Mouse (Mus musculus) embryonic facial prominence, embryonic 12.5 days (tissue): ENCODE data around the gene Sh3tc1. TPM values are rescaled to one million over a fixed set of nuclear protein-coding genes. Genes with fewer than 3 reads are reported as not detected.

Experiments
- ATAC-seq: fragments of 200-750 bp; cut with Nextera tagmentation; 2 replicates; pipeline ENCODE4 v1.8.0; 2017; ENCODE audit not compliant: insufficient number of reproducible peaks, insufficient read depth, low FRiP score, low TSS enrichment
- H3K27ac ChIP-seq: fragments of 300-500 bp; sonication (generic); 2 replicates; pipeline ENCODE4 v1.5.1; 2016; ENCODE audit warnings: mild to moderate bottlenecking
- H3K27me3 ChIP-seq: fragments of 300-500 bp; sonication (generic); 2 replicates; pipeline ENCODE4 v1.6.1; 2016; ENCODE audit warnings: mild to moderate bottlenecking, moderate library complexity
- H3K36me3 ChIP-seq: fragments of 300-500 bp; sonication (generic); 2 replicates; pipeline ENCODE4 v1.6.1; 2016; ENCODE audit warnings: mild to moderate bottlenecking
- H3K4me1 ChIP-seq: fragments of 300-500 bp; sonication (generic); 2 replicates; pipeline ENCODE4 v1.6.1; 2016
- H3K4me2 ChIP-seq: fragments of 300-500 bp; sonication (generic); replicated peaks from 2 replicates; pipeline ENCODE4 v1.6.1; 2016; ENCODE audit warnings: mild to moderate bottlenecking, moderate library complexity
- H3K4me3 ChIP-seq: fragments of 300-500 bp; sonication (generic); 2 replicates; pipeline ENCODE4 v1.5.1; 2016; ENCODE audit warnings: mild to moderate bottlenecking
- H3K9ac ChIP-seq: fragments of 300-500 bp; sonication (generic); 2 replicates; pipeline ENCODE4 v1.6.1; 2016; ENCODE audit warnings: mild to moderate bottlenecking, moderate library complexity
- H3K9me3 ChIP-seq: fragments of 300-500 bp; sonication (generic); 2 replicates; pipeline ENCODE4 v1.6.1; 2016; ENCODE audit warnings: mild to moderate bottlenecking, moderate library complexity
- WGBS: fragments of 180-500 bp; shearing (Covaris S2); methylation state at CpG from one replicate; pipeline ENCODE4 v1.1.7; 2016; 5-methylcytosine and 5-hydroxymethylcytosine counted together
- polyA plus RNA-seq: library from polyadenylated mRNA; unstranded; fragments of >200 nt; fragmentation: Nextera tagmentation; extraction: Ambion mirVana; gene quantifications from 2 replicates; pipeline ENCODE4 v1.2.1, GENCODE M21; 2016

The Sh3tc1 gene
- polyA plus RNA-seq, 1 experiment from 2014 or later, result 5.4 TPM

DNA sequence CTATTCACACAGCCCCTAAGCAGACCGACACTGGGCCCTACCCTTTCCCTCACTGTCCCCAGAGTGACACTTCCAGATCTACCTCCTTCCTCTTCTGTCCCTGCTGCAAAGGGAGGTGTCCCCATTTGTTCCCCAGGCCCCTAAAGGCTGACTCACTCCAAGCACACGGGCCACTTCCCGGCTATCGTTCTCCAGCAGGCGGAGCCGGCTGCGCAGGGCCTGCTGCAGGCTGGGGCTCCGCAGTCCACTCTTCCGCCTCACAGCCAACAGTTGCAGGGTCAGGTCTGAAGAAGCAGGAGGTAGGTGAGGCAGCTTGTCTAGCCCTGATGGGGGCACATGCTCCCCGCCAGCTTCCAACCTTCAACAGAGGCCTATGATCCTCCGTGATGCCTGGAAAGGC, 21.0 kb downstream of the Sh3tc1 start:
- H3K9me3 ChIP-seq, result no peaks in the 10 kb centered on the region
- no peak overlapping the region for H3K4me2 ChIP-seq
- no peaks in the 10 kb centered on the region for H3K4me1 ChIP-seq
- no peak overlapping the region for H3K27ac ChIP-seq
- H3K27me3 ChIP-seq, result no peaks in the 10 kb centered on the region
- no peak for ATAC-seq
- no peaks in the 10 kb centered on the region for H3K36me3 ChIP-seq
- 81% methylated on average over 11 of the region's 11 CpGs for WGBS
- no peak overlapping the region for H3K9ac ChIP-seq
- H3K4me3 ChIP-seq, result no peak overlapping the region

DNA sequence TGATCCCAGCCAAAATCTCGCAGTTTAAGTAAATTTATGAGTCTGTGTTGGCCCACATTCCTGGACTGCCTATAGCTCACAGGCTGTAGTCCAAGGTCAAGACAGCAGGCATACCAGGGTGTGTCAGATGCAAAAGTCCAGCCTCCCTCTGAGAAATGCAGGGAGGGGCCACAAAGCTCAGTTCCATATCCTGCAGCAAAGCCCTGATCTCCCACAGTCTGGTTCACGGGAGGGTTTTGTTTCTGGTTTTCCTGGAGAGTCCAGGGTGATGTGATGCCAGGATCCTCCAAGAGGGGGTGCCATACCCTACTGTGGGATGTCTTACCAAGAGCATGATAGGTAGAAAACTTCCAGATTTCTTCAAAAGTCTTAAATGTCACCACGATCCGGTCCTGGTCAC, 21.8 kb downstream of the Sh3tc1 start:
- Histone ChIP-seq H3K36me3 (no peaks in the 10 kb centered on the region), H3K4me1 (0 out of 2 replicates have a peak, but pooled peaks cover 4% of the 10 kb centered on the region)
- WGBS, result 52% methylated on average over 4 of the region's 4 CpGs

DNA sequence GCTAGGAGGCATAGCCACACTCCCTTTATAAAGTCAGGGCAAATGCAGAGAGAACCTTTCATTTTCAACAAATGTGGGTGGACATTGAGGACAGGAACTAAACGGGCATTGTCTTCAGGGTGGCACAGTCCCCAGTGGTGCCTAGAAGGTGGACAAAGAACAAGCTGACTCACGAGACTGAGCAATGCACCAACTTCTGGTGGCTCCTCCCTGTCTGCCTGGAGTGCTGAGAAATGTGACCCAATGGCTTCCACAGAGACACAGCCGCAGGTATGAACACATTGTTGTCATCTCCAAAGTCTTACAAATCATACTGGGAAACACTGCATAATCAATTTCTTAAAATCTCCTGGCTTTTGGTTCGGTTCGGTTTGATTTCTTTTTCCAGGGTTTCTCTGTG, 22.3 kb downstream of the Sh3tc1 start:
- 0 out of 2 replicates have a peak, but pooled peaks cover 4% of the 10 kb centered on the region for H3K4me1 ChIP-seq
- no peak for ATAC-seq
- 76% methylated on average over 5 of the region's 5 CpGs for WGBS
- H3K9ac ChIP-seq, result no peak overlapping the region
- H3K4me2 ChIP-seq, result no peak overlapping the region
- no peaks in the 10 kb centered on the region for H3K27me3 ChIP-seq
- H3K9me3 ChIP-seq, result no peaks in the 10 kb centered on the region
- H3K4me3 ChIP-seq, result no peak overlapping the region
- H3K36me3 ChIP-seq, result no peaks in the 10 kb centered on the region
- H3K27ac ChIP-seq, result no peak overlapping the region

More for the DNA sequence above, 21.8 kb downstream of the Sh3tc1 start:
- no peaks in the 10 kb centered on the region for H3K9me3 ChIP-seq
- no peak overlapping the region for H3K9ac ChIP-seq
- H3K27ac ChIP-seq, result no peak overlapping the region
- no peak for ATAC-seq
- no peak overlapping the region for H3K4me3 ChIP-seq
- no peak overlapping the region for H3K4me2 ChIP-seq
- no peaks in the 10 kb centered on the region for H3K27me3 ChIP-seq

DNA sequence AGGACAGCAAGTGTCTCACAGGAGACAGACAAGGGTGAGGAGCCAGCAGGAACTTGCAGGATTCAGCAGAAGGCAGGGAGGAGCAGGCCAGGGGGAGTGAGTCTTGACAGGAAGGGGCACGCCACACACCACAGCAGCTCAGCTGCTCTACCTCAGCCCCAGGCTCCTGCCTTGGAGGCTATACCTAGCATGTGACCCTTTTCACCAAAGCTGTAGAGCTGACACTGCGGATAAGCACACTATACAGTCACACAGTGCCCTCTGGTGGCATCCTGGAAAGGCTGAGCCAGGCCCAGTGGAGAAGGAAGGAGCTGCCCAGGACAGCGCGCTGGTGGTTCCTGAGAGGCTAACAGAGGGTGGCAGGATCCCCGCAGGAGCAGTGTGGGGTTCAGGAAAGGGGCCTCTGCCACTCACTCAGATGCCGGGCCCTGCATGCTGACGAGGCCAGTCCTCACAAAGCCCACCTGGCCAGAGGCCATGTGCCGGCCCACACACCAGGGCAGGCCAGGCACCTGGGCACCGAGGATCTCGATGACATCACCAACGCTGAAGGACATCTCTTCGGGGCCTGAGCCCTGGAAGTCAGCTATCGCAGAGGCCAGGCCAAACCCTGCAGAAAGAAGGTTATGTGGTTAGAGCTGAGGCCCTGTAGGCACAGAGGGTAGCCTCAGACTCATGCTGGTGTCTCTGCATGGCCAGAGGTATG, 26.0 kb downstream of the Sh3tc1 start:
- Histone ChIP-seq H3K36me3 (no peaks in the 10 kb centered on the region), H3K4me1 (0 out of 2 replicates have a peak, but pooled peaks cover 4% of the 10 kb centered on the region), H3K4me3 (no peak overlapping the region), H3K27ac (no peak overlapping the region), H3K9ac (no peak overlapping the region), H3K4me2 (no peak overlapping the region), H3K9me3 (no peaks in the 10 kb centered on the region), H3K27me3 (no peaks in the 10 kb centered on the region)
- peak; percentile 87 for ATAC-seq
- 54% methylated on average over 13 of the region's 13 CpGs for WGBS

DNA sequence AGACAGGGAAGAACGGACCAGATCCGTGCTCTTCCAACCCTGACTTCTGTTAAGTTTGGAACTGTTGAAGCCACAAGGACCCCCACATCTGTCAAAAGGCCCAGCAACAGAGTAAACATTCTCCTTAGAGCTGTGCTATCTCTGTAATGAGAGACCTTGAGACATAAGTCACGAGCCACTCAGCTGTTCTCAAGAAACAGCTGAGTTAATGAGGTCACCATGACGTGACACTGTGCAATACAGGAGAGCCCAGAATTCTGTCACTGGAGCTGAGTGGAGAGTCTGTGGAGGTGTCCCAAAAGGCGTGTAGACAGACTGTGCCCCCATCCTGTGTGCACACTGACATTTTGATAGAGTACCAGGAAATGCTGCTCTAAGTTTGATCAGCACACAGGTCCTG, 27.3 kb downstream of the Sh3tc1 start:
- no peak for ATAC-seq

DNA sequence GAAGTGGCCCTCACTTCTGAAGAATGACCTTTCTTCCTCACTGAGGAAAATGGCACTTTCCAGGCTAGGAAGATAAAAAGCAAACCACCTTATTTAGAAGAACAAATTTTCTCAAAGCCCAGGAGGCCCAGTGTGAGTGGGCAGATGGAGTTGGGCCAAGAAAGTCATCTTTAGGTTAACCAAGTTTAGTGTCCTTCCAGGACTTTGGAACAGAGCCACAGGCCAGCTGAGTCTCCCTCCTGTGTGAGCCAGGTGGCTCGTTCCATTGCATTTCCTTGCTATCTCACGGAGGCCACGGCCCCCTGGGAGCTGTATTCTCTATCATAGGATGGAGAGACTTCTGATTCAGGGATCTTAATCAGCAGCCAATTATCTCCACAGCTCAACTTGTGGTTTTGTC, 28.9 kb downstream of the Sh3tc1 start:
- Histone ChIP-seq H3K4me2 (no peak overlapping the region), H3K9ac (no peak overlapping the region), H3K27ac (no peak overlapping the region), H3K36me3 (no peaks in the 10 kb centered on the region), H3K4me1 (0 out of 2 replicates have a peak, but pooled peaks cover 4% of the 10 kb centered on the region), H3K4me3 (no peak overlapping the region), H3K9me3 (no peaks in the 10 kb centered on the region), H3K27me3 (no peaks in the 10 kb centered on the region)
- 74% methylated on average over 3 of the region's 3 CpGs for WGBS
- ATAC-seq, result no peak

More for the DNA sequence above, 27.3 kb downstream of the Sh3tc1 start:
- Histone ChIP-seq H3K27ac (no peak overlapping the region), H3K27me3 (no peaks in the 10 kb centered on the region), H3K4me3 (no peak overlapping the region), H3K9me3 (no peaks in the 10 kb centered on the region), H3K9ac (no peak overlapping the region), H3K4me1 (0 out of 2 replicates have a peak, but pooled peaks cover 4% of the 10 kb centered on the region), H3K4me2 (no peak overlapping the region), H3K36me3 (no peaks in the 10 kb centered on the region)
- WGBS, result 69% methylated on average over 5 of the region's 5 CpGs

DNA sequence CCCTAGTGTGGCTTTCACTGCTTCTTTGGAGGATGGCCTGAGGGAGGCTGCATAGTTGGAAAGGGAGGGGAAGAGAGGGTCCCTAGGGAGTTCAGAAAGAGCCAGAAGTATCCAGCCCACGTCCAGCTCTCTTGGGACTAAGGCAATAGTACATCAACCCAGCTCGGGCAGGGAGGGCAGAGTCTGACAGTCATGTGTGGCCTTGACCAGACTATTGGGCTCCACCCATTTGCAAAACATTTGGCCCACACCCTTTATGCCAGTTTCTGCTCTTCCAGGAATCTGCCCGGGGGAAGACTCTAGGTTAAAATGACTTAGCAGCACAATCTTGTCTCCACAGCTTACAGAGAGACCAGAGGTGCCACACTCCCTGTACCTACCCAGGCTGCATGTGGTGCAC, 29.3 kb downstream of the Sh3tc1 start:
- no peak overlapping the region for H3K27ac ChIP-seq
- no peaks in the 10 kb centered on the region for H3K27me3 ChIP-seq
- H3K4me2 ChIP-seq, result no peak overlapping the region
- H3K4me1 ChIP-seq, result 0 out of 2 replicates have a peak, but pooled peaks cover 4% of the 10 kb centered on the region
- ATAC-seq, result no peak
- no peak overlapping the region for H3K4me3 ChIP-seq
- WGBS, result 55% methylated on average over 3 of the region's 3 CpGs
- H3K9ac ChIP-seq, result no peak overlapping the region
- no peaks in the 10 kb centered on the region for H3K9me3 ChIP-seq
- H3K36me3 ChIP-seq, result no peaks in the 10 kb centered on the region

DNA sequence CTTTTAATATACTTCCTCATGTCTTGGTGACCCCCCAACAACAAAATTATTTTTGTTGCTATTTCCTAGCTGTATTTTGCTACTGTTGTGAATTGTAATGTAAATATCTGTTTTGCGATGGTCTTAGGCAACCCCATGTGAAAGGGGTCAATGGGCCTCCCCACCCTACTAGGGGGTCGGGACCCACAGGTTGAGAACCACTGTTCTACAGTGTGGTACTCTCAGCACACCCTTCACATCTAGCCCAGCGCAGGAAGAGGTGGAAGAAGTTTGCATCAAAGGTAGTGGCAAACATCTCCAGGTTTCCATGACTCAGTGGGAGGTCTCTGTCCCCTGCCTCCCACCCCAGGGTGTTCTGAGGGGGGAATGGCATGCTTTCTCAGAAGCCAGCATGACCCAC, 34.4 kb downstream of the Sh3tc1 start:
- H3K27ac ChIP-seq, result no peak overlapping the region
- H3K4me2 ChIP-seq, result no peak overlapping the region
- 91% methylated on average over 3 of the region's 3 CpGs for WGBS

DNA sequence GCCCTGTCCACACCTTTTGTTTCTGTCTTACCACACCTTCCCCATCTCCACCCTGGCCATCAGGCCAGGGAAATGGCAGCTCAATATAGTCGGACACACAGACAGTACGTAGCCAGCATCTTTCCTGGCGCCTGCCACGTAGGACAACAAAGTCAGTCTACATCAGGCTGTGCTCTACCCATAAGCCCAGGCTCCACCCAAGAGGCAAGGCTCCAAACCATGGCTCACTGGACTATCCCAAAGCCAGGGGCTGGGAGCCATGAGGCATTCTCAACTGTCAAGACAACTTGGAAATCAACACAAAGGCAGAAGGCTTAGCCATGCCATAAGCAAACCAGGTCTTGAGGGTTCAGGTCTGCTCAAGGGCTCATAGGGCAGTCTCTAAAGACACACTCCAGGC, 36.0 kb downstream of the Sh3tc1 start:
- Histone ChIP-seq H3K4me1 (no peaks in the 10 kb centered on the region), H3K36me3 (no peaks in the 10 kb centered on the region), H3K9me3 (no peaks in the 10 kb centered on the region), H3K4me2 (no peak overlapping the region), H3K4me3 (no peak overlapping the region), H3K9ac (no peak overlapping the region), H3K27ac (no peak overlapping the region), H3K27me3 (no peaks in the 10 kb centered on the region)
- WGBS, result 94% methylated on average over 4 of the region's 4 CpGs
- no peak for ATAC-seq

More for the DNA sequence above, 34.4 kb downstream of the Sh3tc1 start:
- no peak overlapping the region for H3K9ac ChIP-seq
- no peak for ATAC-seq
- no peaks in the 10 kb centered on the region for H3K9me3 ChIP-seq
- H3K36me3 ChIP-seq, result no peaks in the 10 kb centered on the region
- no peaks in the 10 kb centered on the region for H3K4me1 ChIP-seq
- no peaks in the 10 kb centered on the region for H3K27me3 ChIP-seq
- no peak overlapping the region for H3K4me3 ChIP-seq

DNA sequence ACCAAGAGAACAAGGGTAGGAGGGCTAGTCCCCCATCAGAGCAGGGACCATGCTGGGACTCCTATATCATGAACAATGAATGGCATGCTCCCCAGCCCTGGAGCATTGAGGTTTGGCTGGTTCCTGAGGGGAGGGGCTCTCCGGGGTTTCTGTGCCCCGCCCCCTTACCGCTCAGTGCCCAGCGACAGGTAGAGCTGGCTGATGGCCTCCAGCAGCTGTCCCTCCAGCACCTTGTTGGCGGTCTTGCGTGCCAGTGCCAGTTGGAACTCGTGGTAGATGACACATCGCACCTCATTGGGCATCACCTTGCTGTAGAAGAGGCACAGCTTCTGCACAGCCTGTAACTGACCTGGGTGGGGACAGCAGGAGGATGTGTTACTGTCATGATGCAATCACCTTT, 36.6 kb downstream of the Sh3tc1 start:
- Histone ChIP-seq H3K9ac (no peak overlapping the region), H3K4me2 (no peak overlapping the region), H3K27ac (no peak overlapping the region), H3K4me1 (no peaks in the 10 kb centered on the region), H3K27me3 (no peaks in the 10 kb centered on the region), H3K9me3 (no peaks in the 10 kb centered on the region), H3K4me3 (no peak overlapping the region), H3K36me3 (no peaks in the 10 kb centered on the region)
- no peak for ATAC-seq
- WGBS, result 87% methylated on average over 8 of the region's 8 CpGs

DNA sequence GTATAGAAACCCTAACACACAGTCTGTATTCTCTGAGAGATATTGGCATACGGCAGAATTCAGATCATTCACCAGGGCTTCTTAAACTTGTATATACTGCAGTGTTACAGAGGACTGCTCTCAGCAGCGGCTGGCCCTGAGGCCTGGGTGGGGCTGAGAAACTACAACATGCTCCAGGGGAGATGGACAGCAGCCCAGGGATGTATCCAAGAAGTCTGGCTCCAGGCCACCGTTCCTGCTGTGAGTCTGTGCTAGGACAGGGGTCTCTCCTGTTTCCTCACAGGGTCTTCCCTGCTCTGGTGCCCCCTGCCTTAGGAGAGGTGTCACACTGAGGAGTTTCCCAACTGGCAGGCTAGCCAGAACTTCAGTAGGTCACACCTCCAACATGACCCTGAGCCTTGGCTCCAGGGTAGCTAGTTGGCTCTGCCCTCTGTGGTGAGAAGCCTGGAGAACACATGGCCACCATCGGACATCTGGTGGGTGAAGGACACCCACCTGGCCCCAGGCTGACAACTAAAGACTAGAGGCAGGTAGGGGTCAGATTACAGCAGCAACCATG, 37.1 kb downstream of the Sh3tc1 start:
- no peak for ATAC-seq
- no peaks in the 10 kb centered on the region for H3K36me3 ChIP-seq
- WGBS, result 75% methylated on average over 4 of the region's 4 CpGs
- H3K27me3 ChIP-seq, result no peaks in the 10 kb centered on the region
- no peak overlapping the region for H3K9ac ChIP-seq
- no peak overlapping the region for H3K4me3 ChIP-seq
- no peaks in the 10 kb centered on the region for H3K4me1 ChIP-seq
- H3K9me3 ChIP-seq, result no peaks in the 10 kb centered on the region
- H3K27ac ChIP-seq, result no peak overlapping the region
- H3K4me2 ChIP-seq, result no peak overlapping the region

DNA sequence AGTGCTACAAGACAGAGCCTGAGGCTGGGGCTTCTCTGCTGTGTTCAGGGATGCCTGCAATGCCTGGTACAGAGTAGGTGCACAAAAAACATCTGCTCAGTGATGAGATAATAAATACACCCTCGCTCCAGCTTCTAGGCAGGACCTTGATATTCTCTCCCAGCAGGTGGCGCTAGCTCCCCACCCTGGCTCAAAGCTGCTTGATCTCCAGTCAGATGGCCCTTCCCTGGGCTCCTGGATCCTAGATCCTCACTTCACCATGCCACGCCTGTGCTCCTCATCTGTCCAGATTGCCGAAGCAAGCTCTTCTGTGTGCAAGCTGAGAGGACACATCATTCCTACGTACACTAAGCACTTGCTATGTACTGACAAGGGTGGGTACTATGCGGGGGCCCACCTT, 38.7 kb downstream of the Sh3tc1 start:
- Histone ChIP-seq H3K9ac (no peak overlapping the region), H3K36me3 (no peaks in the 10 kb centered on the region), H3K27ac (no peak overlapping the region), H3K9me3 (no peaks in the 10 kb centered on the region), H3K4me1 (no peaks in the 10 kb centered on the region), H3K4me3 (no peak overlapping the region), H3K4me2 (no peak overlapping the region), H3K27me3 (no peaks in the 10 kb centered on the region; the same call in 1 of the 2 replicates)
- WGBS, result 46% methylated on average over 6 of the region's 6 CpGs
- ATAC-seq, result no peak
